Mouse (Mus musculus) heart, postnatal 0 days (tissue): ENCODE measurements at regions not wholly inside any gene's neighbourhood (a gene's known extent, or its start where the extent isn't known, plus 50 kb on each side); places are given as distances from the start of the nearest gene placed in this dataset.

Experiments
- CTCF ChIP-seq: IDR thresholded peaks from 2 replicates; pipeline ENCODE4 v1.5.1; 2016; ENCODE audit warnings: antibody characterized with exemption, control low read depth, low read depth
- EP300 ChIP-seq: IDR thresholded peaks from 2 replicates; pipeline ENCODE4 v1.6.1; 2016; ENCODE audit warnings: antibody characterized with exemption, low read depth

- TF ChIP-seq CTCF (no peak), EP300 (no peak)
Observed at GRCm38 (mm10) chr14:120797916-120798490, 113.0 kb upstream of the Ipo5 start.
